Mouse (Mus musculus) spleen, postnatal 36 days (tissue): ENCODE data around the gene Plcb4.

Source experiments
- DNase-seq, 2 experiments: peaks; one replicate each; pipeline ENCODE4 v3.0.0; 2022; ENCODE audit warnings: low spot score in 2 of 2, mixed read lengths in 1 of 2

The Plcb4 gene

DNA sequence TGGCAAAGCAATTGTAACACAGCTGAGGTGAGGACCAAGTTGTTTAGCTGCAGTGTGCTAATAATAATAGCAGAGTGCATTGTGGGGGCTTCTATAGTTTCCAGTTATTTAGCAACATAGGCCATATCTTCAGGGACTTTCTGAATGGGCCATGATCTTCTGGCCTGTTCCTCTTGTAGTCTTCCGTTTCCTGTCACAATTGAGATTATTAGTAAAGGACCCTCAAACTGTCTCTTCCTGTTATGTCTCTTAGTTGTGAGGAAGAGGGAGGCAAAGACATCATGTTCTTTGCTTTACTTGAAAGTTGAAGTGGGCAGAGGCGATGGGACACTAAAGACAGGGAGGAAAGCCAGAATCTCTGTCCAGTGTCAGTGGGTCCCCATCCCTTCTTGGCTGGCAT, 195.2 kb downstream of the Plcb4 start:
- DNase-seq = no peak

DNA sequence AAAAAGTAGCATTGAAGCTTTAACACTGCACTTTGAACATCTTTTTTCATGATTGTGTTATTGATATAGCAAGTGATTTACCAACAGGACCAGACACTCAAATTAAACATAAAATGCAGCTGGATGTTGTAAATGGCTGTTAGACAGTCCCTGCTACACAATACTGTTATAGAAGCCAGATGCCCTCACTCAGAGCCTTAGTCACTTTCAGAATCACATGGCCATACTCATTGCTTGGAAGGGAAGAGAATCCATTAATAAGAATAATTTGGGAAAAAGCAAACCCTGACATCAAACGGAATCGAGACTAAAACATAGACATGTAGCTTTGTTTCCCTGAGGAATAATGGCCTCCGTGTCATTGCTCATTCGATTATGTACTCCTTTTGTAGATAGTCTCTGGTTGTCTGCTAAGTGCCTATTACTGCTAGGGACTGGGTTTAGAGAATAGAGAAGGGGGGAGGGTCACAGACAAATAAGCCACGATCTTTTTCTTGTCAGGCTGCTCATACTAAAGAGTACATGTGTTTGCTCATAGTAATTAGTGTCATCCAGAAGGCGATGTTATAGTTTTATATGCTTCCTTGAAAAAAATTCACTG, 197.2 kb downstream of the Plcb4 start:
- DNase-seq = no peak

DNA sequence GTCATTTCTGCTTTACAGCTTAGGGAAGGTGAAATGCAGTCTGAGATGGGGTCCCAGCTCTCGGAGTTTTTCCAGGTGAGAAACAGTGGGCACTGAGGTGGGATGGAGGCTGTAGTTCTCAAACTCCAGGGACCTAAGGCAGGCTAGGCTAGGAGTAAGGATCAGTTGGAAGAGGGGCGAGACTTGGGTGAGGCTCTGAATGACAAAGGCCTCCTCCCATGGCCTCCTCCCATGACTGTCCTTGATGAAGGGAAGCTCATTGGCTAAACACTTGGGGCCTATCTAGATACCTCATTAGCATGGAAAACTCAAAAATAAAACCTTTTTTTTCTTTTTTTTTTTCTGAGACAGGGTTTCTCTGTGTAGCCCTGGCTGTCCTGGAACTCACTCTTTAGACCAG, 198.0 kb downstream of the Plcb4 start:
- DNase-seq = no peak

DNA sequence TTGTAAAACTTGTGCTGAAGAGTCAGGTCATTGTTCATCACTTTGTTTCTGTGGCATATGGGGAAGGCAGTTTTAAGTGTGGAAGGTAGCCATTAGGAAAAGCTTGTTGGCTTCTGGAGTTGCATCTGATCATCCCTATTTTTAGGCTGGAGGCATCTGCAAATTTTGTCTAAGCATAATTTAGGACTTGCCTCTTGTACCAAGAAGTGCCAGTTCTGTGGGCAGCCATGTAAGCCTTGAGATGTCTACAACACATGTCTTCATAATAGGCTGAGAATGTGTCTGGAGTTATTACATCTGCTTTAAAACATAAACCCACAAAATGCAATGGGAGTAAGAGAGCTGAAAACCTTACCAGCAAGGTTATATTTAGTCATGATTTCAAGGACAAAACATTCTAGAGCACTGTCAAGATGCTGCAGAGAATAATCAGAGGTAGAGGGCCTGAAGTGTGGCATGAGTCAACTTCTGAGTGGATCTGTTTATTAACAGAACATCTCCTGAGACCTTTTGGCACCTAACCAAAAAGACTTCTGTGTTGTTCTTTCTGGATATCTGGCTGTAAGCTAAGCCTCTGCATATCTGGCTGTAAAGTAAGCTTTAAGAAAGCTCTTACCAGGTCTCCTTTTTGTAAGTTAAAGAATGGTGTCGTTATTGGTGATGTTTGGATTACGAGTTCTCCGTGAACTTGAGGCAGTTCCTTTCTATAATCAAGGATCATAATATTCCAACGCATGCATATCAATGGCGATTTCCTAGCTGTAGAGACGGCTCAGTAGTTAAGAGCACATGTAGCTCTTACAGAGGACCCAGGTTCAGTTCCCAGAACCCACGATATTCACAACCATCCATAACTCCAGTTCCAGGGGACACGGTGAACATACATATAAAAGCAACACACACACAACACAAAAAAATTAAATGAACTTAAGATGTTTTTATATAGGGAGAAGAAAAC, 203.0 kb downstream of the Plcb4 start:
- DNase-seq = no peak

DNA sequence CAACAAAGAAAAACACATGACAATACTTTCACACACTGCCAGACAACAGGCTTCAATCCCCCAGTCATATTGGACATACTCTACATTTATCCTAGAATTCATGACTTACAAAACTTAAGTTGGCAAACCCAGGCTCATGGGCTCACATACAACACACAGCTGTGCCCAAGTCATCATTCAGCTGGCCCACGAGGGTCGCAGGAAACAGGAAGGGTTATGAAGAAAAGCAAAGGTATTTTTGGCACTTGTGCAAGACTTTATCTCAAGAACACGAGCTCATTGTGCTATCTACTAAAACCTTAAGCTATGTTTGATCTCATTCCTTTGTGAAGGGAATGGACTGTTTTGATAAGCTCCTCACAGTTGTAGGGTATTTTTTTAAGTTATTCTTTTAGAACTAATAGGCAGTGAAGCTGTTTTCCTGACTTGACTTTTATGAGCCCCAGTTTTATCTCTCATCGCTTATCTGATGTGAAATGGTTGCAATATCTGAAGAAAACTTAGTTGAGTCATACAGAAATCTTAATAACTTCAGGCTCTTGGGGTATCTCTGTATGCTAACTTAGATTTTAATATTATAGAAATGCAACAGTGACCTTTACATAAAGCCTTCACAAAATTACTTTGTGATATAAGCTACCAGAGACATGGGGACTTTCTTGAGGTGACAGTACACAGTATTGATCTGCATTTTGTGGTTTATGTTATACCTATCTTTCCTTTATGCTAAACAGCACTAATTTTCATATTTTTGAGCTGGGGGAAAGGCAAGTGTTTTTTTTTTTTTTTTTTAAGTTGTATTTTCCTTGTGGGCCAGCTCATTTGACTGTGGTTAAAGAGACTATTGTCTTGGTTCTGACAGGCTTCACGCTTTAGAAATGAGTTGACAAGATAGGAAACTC, 203.9 kb downstream of the Plcb4 start:
- DNase-seq = no peak

DNA sequence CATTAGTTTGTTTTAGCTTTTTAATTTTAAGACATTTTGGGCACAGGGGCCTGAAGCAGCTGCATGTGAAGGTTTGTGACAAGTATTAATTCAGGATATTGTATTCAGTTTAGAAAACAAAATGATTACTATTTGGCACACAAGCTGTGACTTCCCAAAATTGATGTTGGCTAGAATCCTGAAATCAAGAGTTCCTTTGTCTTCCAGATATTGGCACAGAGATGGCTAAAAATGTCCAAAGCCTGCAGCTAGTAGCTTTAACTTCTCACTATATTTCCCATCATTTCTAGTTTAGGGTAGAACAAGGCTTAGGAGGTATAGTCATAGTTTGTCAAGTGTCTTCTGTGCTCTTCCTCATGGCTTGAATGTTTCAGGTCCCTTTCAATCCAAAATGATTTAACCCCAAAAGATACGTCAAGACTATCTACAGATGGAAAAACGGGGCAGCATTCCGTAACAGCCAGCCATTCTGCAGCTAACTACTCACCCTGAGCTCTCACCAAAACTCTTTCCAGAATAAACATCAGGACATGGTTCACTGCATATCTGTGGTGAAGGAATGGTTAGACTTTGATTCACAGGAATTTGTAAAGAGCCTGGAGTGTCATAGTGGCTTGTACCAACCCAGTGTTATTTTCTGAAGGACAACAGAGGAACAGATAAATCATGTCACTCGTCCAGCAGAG, 204.7 kb downstream of the Plcb4 start:
- no peak for DNase-seq

DNA sequence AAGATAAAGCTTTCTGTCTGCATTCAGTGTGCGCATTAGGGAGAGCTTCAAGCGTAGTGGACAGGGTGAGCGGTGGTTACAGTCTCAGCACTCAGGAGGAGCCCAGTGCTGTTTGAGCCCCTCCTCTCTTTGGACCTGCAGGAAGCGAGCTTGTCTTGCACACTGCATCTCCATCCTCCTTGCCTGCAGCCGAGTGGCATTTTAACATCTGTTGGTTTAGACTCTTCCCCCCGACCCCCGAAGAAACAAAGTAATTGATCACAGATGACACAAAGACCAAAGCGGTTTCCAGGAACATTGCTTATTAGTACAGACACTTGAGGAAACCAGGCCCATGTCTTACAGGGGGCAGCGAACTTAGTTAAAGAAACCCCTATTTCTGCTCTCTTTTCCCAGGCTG, 207.6 kb downstream of the Plcb4 start:
- no peak for DNase-seq

DNA sequence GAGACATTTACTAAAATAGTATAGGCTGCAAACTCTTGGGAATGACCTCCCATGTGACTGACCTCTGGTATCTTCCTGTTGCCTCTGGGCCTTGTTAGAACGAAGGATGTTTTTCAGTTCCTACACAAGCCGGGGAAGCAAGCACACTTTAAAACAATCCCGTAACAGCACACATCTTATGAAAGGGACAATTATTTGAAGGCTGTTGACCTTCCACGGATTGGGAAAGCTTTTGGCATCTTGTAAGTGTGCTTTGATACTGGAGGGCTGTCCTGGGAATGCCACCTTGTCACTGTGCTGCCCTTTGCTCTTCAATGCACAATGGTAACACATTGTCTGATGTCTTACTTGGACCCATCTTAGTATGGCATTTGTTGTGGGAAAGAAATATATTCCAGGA, 208.0 kb downstream of the Plcb4 start:
- DNase-seq = no peak

DNA sequence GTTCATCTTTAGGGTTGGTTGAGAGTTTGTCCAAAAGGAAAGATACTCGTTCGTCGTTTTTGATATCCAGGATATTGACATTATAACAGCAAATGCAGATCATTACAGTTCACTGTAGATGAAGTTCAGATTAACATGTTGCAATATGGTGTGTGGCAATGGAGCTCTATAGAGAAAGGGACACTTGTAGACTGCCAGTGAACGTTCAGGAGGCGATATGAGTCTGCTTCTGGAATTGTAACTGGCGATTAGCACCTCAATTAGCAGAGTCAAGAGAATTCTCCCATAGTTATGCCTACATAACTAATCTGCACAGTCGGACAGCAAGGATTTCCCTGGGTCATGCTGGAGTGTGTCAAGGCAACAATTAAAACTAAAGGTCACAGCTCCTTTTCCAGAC, 210.8 kb downstream of the Plcb4 start:
- no peak for DNase-seq

DNA sequence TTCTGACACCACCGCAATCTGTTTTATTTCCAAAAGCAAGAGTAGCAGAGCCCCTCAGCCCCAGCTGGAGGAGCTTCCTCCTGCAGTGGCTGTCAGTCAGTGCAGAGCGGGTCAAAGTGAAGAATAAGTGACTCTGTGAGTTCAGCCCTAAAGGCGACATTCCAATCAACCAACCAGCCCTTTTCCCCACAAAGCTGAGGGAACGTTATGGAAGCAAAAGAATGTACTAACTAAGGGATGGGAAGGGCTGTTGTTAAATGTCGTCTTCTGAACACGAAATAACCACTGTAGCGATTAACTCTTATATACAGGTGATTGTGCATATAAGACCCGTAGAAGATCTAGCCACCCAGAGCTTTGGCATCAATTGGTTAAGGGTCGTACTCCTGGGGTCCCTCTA, 214.3 kb downstream of the Plcb4 start:
- DNase-seq = no peak

DNA sequence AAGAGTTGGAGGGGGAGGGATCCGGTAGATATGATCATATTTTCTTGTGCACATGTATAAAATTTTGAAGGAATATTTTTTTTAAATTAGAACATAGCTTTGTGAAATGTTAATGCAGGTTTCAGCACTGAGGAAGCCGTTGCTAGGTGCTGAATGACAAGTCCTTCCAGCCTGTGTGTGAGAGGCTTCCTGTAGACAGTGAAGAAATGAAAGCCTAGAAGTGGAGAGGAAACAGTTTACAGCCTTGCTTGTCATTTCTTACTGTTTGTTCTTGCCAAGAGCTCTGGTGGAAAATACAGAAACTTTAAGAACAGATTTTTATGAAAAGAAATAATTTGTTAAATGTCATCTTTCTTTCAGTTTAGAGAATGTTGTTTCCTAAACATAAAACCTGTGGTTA, 214.9 kb downstream of the Plcb4 start:
- DNase-seq = no peak

DNA sequence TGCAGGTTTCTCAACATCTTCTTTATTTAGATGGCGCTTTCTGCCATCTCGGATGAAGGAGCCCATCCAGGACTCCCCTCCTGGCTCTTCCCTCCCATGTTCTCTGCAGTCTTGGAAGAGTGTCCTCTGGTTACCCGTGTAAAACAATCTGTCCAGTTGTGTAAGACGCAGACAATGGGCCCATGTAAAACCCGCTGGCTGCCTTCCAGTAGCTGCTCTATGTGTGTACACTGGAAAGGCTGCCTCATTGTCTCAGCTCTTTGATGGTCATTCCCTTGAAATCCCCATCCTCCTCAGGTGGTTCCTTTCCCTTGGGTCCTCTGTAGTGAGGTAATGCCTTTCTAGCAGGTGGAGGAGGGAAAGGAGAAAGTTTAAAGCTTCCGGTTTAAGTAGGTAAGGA, 216.7 kb downstream of the Plcb4 start:
- no peak for DNase-seq

DNA sequence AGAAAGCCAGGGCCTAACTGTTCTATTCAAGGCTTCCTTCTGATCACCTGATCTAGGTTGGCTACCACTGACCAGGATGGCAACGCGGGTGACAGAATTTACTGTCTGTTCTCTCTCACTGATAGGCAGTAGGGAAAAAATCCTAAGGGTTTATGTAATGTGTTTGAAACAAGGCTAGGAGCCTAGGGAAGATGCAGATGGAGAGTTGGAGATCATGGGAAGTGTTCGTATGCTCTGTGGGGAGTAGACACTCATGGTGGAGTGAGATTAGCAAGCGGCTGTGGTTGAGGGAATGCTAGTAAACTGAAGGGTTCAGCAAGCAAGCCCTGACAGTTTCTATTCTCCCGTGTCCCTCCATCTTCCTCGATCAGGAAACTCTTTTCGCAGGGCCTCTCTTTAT, 220.5 kb downstream of the Plcb4 start:
- DNase-seq = no peak

DNA sequence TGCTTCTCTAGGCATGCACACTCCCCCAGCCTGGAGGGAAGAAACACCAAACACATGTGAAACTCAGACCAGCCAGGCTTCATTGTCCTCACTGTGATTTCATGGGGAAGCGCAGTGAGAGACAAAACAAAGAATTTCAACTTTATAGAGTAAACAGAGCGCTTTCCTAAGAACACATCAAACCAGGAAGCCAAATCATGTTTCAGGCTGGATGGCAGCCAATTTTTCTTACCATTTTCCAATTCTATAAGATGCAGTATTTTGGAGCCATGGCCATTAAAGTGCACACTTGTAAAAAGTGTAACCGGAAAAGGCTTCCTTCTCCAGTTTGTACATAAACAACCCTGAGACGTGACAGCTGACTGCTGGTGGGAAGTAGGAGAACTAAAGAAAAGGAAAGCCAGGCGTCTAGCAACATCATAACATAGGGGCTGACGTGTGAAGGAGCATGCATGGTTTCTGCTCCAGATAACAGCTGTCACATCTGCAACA, 221.5 kb downstream of the Plcb4 start:
- DNase-seq = no peak

DNA sequence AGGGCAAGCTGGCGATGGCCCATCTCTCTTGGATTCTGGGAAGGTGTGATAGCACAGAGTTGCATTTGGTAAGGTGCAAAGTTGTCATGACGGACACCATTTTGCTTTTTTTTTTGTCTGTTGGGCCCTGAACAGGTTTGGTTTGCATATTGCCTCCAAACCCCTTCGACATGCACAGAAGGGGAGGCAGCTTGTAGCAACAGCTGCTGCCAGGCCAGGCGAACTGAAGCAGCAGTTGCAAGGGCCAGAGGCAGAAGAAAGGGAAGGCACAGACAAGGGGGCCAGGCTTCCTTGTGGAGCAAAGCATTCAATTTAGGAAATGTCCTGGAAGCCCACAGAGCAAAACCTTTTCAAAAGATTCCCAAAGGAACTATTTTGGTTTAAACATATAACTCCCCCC, 224.5 kb downstream of the Plcb4 start:
- DNase-seq = no peak

DNA sequence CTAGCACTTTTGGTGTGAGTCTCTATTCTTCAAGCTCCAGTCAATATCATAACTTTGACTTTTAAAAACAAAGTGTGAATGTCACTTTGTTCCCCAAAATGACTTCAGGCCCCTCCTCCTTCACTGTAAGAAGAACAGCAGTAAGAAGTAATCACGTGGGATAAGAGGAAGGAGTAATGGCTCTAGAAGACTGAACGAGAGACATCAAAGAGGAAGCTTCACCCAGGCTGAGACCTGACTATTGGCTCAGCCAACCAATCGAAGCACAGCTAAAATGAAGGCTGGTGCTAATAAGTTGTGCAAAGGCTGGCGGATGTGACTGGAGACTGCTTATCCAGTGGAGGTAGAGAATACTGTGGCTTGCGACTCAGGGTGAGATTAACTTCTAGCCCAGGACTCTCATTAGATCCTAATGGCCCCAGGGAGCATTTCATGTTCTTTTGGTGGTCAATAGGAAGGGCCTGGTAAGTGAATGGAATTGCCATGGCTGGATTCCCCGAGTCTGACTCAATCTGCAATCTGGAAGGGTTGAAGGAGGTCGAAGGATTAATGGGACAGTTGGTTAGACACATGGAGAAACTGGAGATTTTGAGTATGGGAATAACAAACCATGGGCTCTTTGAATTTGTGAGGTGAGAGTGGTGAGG, 225.8 kb downstream of the Plcb4 start:
- DNase-seq = no peak

DNA sequence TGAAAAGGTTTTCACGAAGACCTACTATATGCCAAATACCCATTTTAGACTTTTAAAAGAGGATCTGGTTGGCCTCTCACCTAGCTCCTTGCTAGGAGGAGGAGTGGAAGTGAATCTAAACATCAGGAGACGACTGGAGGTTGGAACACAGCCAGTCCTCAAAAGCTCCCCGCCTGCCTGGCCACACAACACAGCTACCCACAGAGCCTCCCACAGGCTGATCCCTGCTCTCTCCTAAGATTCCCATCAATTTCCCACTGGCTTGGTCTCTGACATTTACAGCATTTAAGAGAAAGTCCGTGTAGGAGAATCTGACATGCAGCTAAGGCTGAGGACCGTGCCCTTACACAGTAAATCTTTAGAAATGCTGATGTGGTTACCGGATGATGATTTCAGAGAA, 226.8 kb downstream of the Plcb4 start:
- no peak for DNase-seq

DNA sequence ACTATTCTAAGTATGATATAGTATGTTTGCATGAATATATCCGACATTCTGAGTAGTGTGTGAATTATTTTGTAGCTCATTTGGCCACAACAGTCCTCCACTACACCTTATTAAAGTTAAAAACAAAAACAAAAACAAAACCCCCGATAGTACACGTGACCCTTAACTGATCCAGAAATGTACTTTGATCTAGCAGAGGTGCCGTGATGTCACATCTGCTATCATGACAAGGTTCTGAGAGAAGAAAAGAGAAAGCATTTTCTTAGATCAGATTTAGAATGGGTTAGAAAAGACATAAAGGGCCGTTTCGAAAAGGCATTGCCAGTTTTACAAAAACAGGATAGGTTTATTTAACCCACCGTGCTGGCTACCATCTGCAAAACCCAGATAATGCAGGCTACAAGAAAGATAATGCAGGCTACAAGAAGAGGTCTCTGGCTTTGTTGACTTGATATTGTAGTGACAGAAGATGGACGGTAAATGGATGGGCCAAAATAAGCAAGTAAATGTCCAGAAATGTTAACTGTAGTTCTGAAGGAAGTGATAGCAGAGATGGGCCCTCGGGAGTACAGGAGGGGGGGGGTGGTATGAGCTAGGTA, 227.4 kb downstream of the Plcb4 start:
- no peak for DNase-seq

DNA sequence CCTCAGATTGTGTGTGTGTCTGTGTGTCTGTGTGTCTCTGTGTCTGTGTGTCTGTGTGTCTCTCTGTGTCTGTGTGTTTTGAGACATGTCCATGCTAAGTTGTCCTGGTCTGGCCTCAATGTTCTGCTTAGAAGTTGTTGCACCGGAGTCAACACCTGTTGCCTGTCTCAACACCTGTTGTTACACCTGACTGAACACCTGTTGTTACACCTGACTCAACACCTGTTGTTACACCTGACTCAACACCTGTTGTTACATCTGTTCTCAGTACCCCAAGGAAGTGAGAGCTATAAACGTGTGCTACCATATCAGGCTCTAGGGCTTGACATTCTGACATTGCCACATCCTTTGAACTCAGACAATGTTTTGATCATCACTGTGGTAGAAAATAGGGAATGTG, 229.0 kb downstream of the Plcb4 start:
- no peak for DNase-seq

DNA sequence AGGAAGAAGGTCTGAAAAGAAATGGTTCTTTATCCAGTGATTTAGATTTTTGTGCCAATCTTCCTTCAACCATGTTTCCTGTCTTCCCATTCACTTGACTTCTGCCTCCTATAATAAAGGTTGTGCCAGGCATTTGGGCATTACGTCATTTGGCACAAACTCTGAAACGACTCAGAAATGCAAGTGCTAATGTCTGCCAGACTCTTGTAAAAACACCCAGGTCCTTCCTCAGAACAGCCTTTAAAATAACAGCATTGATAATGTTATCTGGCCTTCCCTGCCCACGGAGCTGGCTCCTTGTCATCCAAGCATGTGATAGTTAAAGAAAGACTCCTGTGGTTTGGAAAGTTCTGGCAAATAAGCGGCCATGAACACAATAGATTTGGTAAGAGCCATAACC, 229.4 kb downstream of the Plcb4 start:
- no peak for DNase-seq

DNA sequence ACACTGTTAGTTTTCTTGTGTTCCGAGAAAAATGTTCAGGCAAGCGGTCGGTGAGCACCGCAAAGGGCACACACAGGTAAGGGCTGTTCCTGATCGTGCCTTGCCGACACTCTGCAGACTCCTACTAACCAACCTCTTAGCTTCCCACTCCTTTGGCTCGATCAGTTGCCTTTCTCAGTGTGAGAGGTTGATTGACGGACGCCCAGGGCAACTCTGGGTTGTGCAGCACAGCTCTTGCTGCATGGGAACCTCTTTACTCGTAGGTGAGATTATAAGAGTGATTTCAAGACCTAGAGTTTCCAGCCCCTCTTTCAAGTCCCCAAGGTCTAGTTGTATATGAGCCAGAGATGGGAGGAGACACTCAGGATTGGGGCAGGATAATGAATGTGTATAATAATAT, 230.0 kb downstream of the Plcb4 start:
- DNase-seq = no peak
